Mouse (Mus musculus) kidney, postnatal 0 days (tissue): ENCODE results near the gene Npy1r. TPM values are rescaled to one million over a fixed set of nuclear protein-coding genes. Genes with fewer than 3 reads are reported as not detected.

ENCODE experiments used
- ATAC-seq: fragments of 200-750 bp; cut with Nextera tagmentation; replicated peaks from 2 replicates; pipeline ENCODE4 v1.8.0; 2017; ENCODE audit warnings: low read depth, moderate number of reproducible peaks, moderate TSS enrichment, moderate library complexity; ENCODE audit not compliant: low FRiP score
- DNase-seq: peaks from one replicate; pipeline ENCODE4 v3.0.0-alpha.2; 2016; ENCODE audit warnings: low spot score
- H3K27ac ChIP-seq: fragments of 300-500 bp; sonication (generic); 2 replicates; pipeline ENCODE4 v1.5.1; 2014; ENCODE audit warnings: mild to moderate bottlenecking
- H3K27me3 ChIP-seq: fragments of 300-500 bp; sonication (generic); 2 replicates; pipeline ENCODE4 v1.6.1; 2014; ENCODE audit warnings: low read length, mixed read lengths; ENCODE audit not compliant: insufficient read depth
- H3K36me3 ChIP-seq: fragments of 300-500 bp; sonication (generic); 2 replicates; pipeline ENCODE4 v1.6.1; 2014; ENCODE audit warnings: low read length, mixed read lengths; ENCODE audit not compliant: insufficient read depth
- H3K4me1 ChIP-seq: fragments of 300-500 bp; sonication (generic); replicated peaks from 2 replicates; pipeline ENCODE4 v1.6.1; 2014; ENCODE audit warnings: antibody characterized with exemption, low read length, mixed read lengths; ENCODE audit not compliant: insufficient read depth
- H3K4me2 ChIP-seq: fragments of 300-500 bp; sonication (generic); 2 replicates; pipeline ENCODE4 v1.6.1; 2014; ENCODE audit warnings: mild to moderate bottlenecking, low read length, moderate library complexity, mixed read lengths
- H3K4me3 ChIP-seq: fragments of 300-500 bp; sonication (generic); replicated peaks from 2 replicates; pipeline ENCODE4 v1.5.1; 2014; ENCODE audit warnings: low read depth, low read length
- H3K9ac ChIP-seq: fragments of 300-500 bp; sonication (generic); 2 replicates; pipeline ENCODE4 v1.6.1; 2014; ENCODE audit warnings: low read depth, low read length
- H3K9me3 ChIP-seq: fragments of 300-500 bp; sonication (generic); replicated peaks from 2 replicates; pipeline ENCODE4 v1.6.1; 2016; ENCODE audit warnings: low read length, inconsistent platforms, mixed read lengths
- CTCF ChIP-seq: IDR thresholded peaks from 2 replicates; pipeline ENCODE4 v1.5.1; 2016; ENCODE audit warnings: antibody characterized with exemption, low read depth, mild to moderate bottlenecking, moderate library complexity
- WGBS: fragments of 180-500 bp; shearing (Covaris S2); extraction: QIAGEN DNeasy Blood & Tissue Kit; methylation state at CpG from one replicate; pipeline ENCODE4 v1.1.7; 2014; 5-methylcytosine and 5-hydroxymethylcytosine counted together
- polyA plus RNA-seq: library from polyadenylated mRNA; unstranded; fragments of >200 nt; fragmentation: Nextera tagmentation; extraction: Ambion mirVana; gene quantifications from 2 replicates; pipeline ENCODE4 v1.2.1, GENCODE M21; 2015

Gene Npy1r
- polyA plus RNA-seq, 1 experiment from 2014 or later: 0.41 TPM

DNA sequence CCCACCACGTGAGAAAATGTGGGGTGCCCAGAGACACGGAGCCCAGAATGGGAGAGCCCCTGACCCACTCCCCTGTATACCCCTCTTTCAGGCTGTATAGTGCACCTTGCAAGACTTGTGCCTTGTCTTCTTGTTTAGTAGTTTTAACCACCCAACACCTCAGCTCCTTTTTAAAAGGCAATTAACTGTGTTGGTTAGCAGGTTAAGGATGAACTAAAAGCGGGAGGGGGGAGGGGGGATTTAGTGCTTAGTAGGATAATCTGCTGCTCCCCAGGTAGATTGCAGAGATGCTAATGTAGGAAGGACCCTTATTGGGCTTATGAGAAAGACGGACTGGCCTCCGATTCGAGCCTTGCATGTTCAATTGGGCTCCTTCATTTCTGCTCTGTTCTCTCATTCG, 1.0 kb downstream of the Npy1r start:
- no peaks in the 10 kb centered on the region for H3K9me3 ChIP-seq
- H3K36me3 ChIP-seq: no peaks in the 10 kb centered on the region
- DNase-seq (no peak), ATAC-seq (no peak)
- H3K4me2 ChIP-seq: peak overlapping the region; percentile 58
- no peak for TF ChIP-seq CTCF
- H3K27me3 ChIP-seq: peaks cover 9% of the 10 kb centered on the region; the same call in 1 of the 2 replicates
- no peak overlapping the region for H3K4me3 ChIP-seq
- H3K4me1 ChIP-seq: peaks cover 3% of the 10 kb centered on the region; the same call in 1 of the 2 replicates
- 4% methylated on average over 7 of the region's 7 CpGs for WGBS
- H3K27ac ChIP-seq: no peak overlapping the region
- H3K9ac ChIP-seq: no peak overlapping the region

DNA sequence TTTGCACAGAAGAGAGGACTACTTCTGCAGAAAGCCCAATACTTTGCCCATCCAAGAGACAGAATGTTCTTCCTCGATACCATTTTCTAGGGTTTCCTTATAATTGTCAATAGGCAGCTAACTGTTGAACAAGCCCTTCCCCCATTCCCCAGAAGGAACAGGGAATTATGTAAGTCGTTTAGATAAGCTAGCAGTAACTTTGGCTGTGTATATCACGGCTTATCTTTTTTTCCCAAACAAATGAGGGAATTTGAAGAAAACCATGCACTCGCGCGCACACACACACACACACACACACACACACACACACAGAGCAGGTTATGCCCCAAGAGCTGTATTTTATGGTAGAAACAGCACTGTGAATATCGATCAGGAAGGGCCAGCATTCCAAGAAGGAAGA, 1.8 kb downstream of the Npy1r start:
- DNase-seq (no peak), ATAC-seq (no peak)
- Histone ChIP-seq H3K36me3 (no peaks in the 10 kb centered on the region), H3K9me3 (no peaks in the 10 kb centered on the region), H3K27ac (no peak overlapping the region), H3K9ac (no peak overlapping the region), H3K27me3 (peaks cover 9% of the 10 kb centered on the region; the same call in 1 of the 2 replicates), H3K4me2 (0 out of 2 replicates have a peak overlapping the region, but pooled peaks have one; percentile 2), H3K4me3 (no peak overlapping the region), H3K4me1 (peaks cover 3% of the 10 kb centered on the region; the same call in 1 of the 2 replicates)
- 67% methylated on average over 7 of the region's 7 CpGs for WGBS
- TF ChIP-seq CTCF: no peak

DNA sequence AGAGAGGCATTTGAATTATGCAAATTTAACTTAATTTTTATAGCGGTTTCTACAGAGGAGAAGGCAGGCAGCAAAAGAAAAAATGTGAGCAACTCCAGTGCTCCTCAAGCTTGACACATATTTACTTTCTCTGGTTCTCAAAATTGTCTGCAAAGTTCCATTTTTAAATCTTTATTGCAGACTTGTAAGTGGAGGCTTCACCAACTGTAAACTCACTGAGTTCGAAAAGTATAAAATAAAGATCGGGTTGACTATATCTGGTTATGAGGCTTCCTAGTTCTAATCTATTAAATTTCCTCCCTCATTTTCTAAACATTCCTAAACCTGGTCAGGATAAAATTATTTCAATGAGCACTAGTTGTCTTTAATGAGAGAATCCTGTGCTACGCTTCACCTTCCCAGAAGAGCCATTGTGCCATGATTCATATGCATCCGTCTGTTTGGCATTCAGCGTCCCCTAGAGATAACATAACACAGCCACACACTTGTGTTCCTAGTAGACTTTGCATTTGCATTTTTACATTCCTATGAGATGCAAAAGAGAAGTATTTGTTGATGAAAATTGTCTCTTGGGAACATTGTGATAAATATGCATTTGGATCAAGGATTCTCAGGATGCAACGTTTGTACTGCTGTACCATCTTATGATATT, 17.5 kb downstream of the Npy1r start:
- Histone ChIP-seq H3K4me1 (no peaks in the 10 kb centered on the region), H3K4me2 (no peak overlapping the region), H3K27me3 (no peaks in the 10 kb centered on the region), H3K4me3 (no peak overlapping the region), H3K36me3 (no peaks in the 10 kb centered on the region), H3K27ac (no peak overlapping the region), H3K9ac (no peak overlapping the region), H3K9me3 (no peaks in the 10 kb centered on the region)
- TF ChIP-seq CTCF: no peak
- DNase-seq: no peak
- 89% methylated on average over 7 of the region's 7 CpGs for WGBS
- no peak for ATAC-seq

DNA sequence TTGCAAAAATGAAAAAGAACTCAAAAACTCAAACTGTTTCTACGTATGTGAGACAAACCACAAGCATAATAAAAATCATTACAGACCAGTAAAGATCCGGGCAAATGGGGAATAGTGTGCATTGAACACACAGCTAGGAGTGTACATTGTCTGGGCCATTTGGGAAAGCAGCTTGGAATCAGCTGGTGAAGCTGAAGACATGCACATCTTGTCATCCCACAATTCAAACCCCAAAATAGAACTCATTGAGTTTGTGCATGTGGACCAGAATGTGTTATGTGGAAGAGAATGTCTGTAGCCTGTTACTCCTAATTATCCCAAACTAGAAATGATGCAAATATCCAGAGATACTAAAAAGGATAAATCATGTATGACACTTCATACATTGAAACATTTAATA, 25.8 kb downstream of the Npy1r start:
- DNase-seq (no peak), ATAC-seq (no peak)
- WGBS: 89% methylated on average over 2 of the region's 2 CpGs
- no peak overlapping the region for H3K4me2 ChIP-seq
- TF ChIP-seq CTCF: no peak
- no peak overlapping the region for H3K9ac ChIP-seq
- no peaks in the 10 kb centered on the region for H3K27me3 ChIP-seq
- no peaks in the 10 kb centered on the region for H3K9me3 ChIP-seq
- H3K4me3 ChIP-seq: no peak overlapping the region
- H3K4me1 ChIP-seq: no peaks in the 10 kb centered on the region
- H3K36me3 ChIP-seq: no peaks in the 10 kb centered on the region
- no peak overlapping the region for H3K27ac ChIP-seq

DNA sequence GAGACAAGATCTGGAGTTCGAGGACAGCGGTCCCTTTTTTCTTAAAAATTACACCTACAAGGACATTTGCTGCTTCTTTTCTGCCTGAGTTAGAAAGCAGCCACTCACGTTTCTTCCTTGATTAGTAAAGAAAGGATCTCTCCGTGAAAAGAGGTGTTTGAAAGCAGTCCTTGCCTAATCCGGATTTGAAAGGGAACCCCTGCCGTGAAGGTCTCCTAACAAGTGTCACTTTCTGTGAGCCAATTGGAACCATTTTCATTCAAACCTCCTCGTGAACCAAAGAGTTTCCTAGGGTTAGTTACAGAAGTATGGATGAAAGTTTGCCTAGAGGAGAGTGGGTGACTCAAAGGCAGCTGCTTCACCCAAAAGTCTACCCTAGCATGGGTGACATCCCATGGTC, 32.5 kb downstream of the Npy1r start:
- Histone ChIP-seq H3K4me2 (no peak overlapping the region), H3K9ac (no peak overlapping the region), H3K4me3 (no peak overlapping the region), H3K4me1 (no peaks in the 10 kb centered on the region), H3K27ac (no peak overlapping the region), H3K27me3 (no peaks in the 10 kb centered on the region), H3K9me3 (no peaks in the 10 kb centered on the region), H3K36me3 (no peaks in the 10 kb centered on the region)
- DNase-seq (no peak), ATAC-seq (no peak)
- TF ChIP-seq CTCF: no peak
- 47% methylated on average over 7 of the region's 7 CpGs for WGBS

DNA sequence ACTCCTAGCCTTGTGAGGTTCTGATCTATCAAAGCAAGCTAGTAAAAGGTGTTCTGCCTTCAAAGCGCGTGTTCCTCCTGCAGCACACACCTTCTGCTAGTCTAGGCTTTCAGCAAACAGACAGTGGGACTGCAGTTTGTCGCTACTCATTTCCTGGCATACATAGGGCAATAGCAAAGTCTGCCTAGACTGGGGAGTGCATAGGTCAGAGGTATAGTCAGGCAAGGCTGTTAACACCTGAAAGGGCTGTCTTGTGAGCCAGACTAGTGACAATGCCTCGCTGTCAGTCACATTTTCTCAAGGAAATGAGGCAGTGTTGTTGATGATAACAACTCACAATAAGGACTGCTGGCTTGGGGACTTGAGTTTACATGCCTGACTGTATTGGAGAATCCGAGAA, 35.0 kb downstream of the Npy1r start:
- H3K27ac ChIP-seq: no peak overlapping the region
- H3K4me2 ChIP-seq: no peak overlapping the region
- no peaks in the 10 kb centered on the region for H3K9me3 ChIP-seq
- no peaks in the 10 kb centered on the region for H3K27me3 ChIP-seq
- TF ChIP-seq CTCF: no peak
- DNase-seq: no peak
- H3K36me3 ChIP-seq: no peaks in the 10 kb centered on the region
- no peak overlapping the region for H3K4me3 ChIP-seq
- no peak for ATAC-seq
- WGBS: 55% methylated on average over 5 of the region's 5 CpGs
- H3K9ac ChIP-seq: no peak overlapping the region
- H3K4me1 ChIP-seq: no peaks in the 10 kb centered on the region

DNA sequence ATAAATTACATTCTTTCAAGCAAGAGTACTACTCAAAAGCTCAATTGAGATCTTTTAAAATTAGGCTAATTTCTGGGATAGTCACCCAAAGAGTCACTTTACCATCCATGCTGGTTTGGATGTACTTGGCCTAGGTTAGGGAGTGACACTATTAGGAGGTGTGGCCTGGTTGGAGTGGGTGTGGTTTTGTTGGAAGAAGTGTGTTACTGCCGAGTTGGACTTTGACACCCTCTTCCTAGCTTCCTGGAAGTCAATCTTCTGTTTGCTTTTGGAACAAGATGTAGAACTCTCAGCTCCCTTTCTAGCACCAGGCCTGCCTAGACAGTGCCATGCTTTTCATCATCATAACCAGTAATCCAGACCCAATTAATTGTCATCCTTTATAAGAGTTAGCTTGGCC, 45.4 kb downstream of the Npy1r start:
- H3K27ac ChIP-seq: no peak overlapping the region
- no peaks in the 10 kb centered on the region for H3K36me3 ChIP-seq
- ATAC-seq (no peak), DNase-seq (no peak)
- 22% methylated on average over 1 of the region's 1 CpGs for WGBS
- H3K4me3 ChIP-seq: no peak overlapping the region
- H3K4me2 ChIP-seq: no peak overlapping the region
- no peaks in the 10 kb centered on the region for H3K4me1 ChIP-seq
- no peak for TF ChIP-seq CTCF
- no peaks in the 10 kb centered on the region for H3K9me3 ChIP-seq
- H3K9ac ChIP-seq: no peak overlapping the region
- no peaks in the 10 kb centered on the region for H3K27me3 ChIP-seq
